Mouse (Mus musculus) heart, postnatal 0 days (tissue): ENCODE measurements around the gene Klhl5. TPM values are rescaled to one million over a fixed set of nuclear protein-coding genes. Genes with fewer than 3 reads are reported as not detected.
A peak's percentile ranks its signal among the peaks of the same experiment; 100 is the strongest.

Experiments used
- ATAC-seq: fragments of 200-750 bp; cut with Nextera tagmentation; 2 replicates; pipeline ENCODE4 v1.8.0; 2017; ENCODE audit warnings: low read depth, moderate number of reproducible peaks, moderate library complexity; ENCODE audit not compliant: insufficient read depth
- DNase-seq: peaks from one replicate; pipeline ENCODE4 v3.0.0-alpha.2; 2016; ENCODE audit warnings: low spot score
- H3K27ac ChIP-seq: fragments of 300-500 bp; sonication (generic); 2 replicates; pipeline ENCODE4 v1.5.1; 2014; ENCODE audit warnings: low read depth, mild to moderate bottlenecking
- H3K27me3 ChIP-seq: fragments of 300-500 bp; sonication (generic); 2 replicates; pipeline ENCODE4 v1.6.1; 2014; ENCODE audit warnings: low read length, mixed read lengths; ENCODE audit not compliant: control insufficient read depth, insufficient read depth
- H3K36me3 ChIP-seq: fragments of 300-500 bp; sonication (generic); replicated peaks from 2 replicates; pipeline ENCODE4 v1.6.1; 2014; ENCODE audit warnings: low read length, mixed read lengths; ENCODE audit not compliant: control insufficient read depth, insufficient read depth
- H3K4me1 ChIP-seq: fragments of 300-500 bp; sonication (generic); 2 replicates; pipeline ENCODE4 v1.6.1; 2014; ENCODE audit warnings: antibody characterized with exemption; ENCODE audit not compliant: control insufficient read depth, insufficient read depth
- H3K4me2 ChIP-seq: fragments of 300-500 bp; sonication (generic); 2 replicates; pipeline ENCODE4 v1.6.1; 2014; ENCODE audit warnings: low read depth, mild to moderate bottlenecking, low read length, moderate library complexity
- H3K4me3 ChIP-seq: fragments of 300-500 bp; sonication (generic); 2 replicates; pipeline ENCODE4 v1.5.1; 2014; ENCODE audit warnings: low read depth, low read length
- H3K9ac ChIP-seq: fragments of 300-500 bp; sonication (generic); replicated peaks from 2 replicates; pipeline ENCODE4 v1.6.1; 2014; ENCODE audit warnings: low read depth, low read length, mixed read lengths
- H3K9me3 ChIP-seq: fragments of 300-500 bp; sonication (generic); replicated peaks from 2 replicates; pipeline ENCODE4 v1.6.1; 2016; ENCODE audit warnings: low read length; ENCODE audit not compliant: control insufficient read depth
- CTCF ChIP-seq: IDR thresholded peaks from 2 replicates; pipeline ENCODE4 v1.5.1; 2016; ENCODE audit warnings: antibody characterized with exemption, control low read depth, low read depth
- EP300 ChIP-seq: IDR thresholded peaks from 2 replicates; pipeline ENCODE4 v1.6.1; 2016; ENCODE audit warnings: antibody characterized with exemption, low read depth
- WGBS: fragments of 180-500 bp; shearing (Covaris S2); extraction: QIAGEN DNeasy Blood & Tissue Kit; methylation state at CpG from one replicate; pipeline ENCODE4 v1.1.7; 2014; 5-methylcytosine and 5-hydroxymethylcytosine counted together
- polyA plus RNA-seq: library from polyadenylated mRNA; unstranded; fragments of >200 nt; fragmentation: Nextera tagmentation; extraction: Ambion mirVana; gene quantifications from 2 replicates; pipeline ENCODE4 v1.2.1, GENCODE M21; 2015
- total RNA-seq: library from RNA; depleted of rRNA; stranded (reverse); fragments of >200 nt; gene quantifications from 2 replicates; pipeline ENCODE4 v1.2.3, GENCODE M21; 2014; ENCODE audit warnings: low replicate concordance; rRNA removed

Gene Klhl5
- total RNA-seq = 7.9 and 10.0 TPM in 2 replicates
- 9.7 and 10.1 TPM in 2 replicates for polyA plus RNA-seq

GRCm38 (mm10) chr5:65106876-65107772 lies at the start of gene Klhl5:
Gene Klhl5 (plus strand): TSS chr5:65107539.
- peak within 1 kb of the TSS; percentile 98 for H3K4me3 ChIP-seq
- H3K9me3 ChIP-seq = no peaks in the 10 kb centered on the region
- 4% methylated on average over 41 of the region's 56 CpGs for WGBS
- DNase-seq (peak; percentile 84), ATAC-seq (peak; percentile 96)
- peak within 1 kb of the TSS; percentile 96 for H3K9ac ChIP-seq
- H3K4me1 ChIP-seq = peaks cover 7% of the 10 kb centered on the region
- peak within 1 kb of the TSS; percentile 90 for H3K27ac ChIP-seq
- TF ChIP-seq EP300 (no peak), CTCF (no peak)
- H3K36me3 ChIP-seq = no peaks in the 10 kb centered on the region
- H3K4me2 ChIP-seq = peak within 1 kb of the TSS; percentile 97
- H3K27me3 ChIP-seq = no peaks in the 10 kb centered on the region

GRCm38 (mm10) chr5:65057596-65057995 lies 49.7 kb upstream of the Klhl5 start:
- TF ChIP-seq CTCF = no peak
- no peak for TF ChIP-seq EP300
- DNase-seq (no peak), ATAC-seq (no peak)
- 89% methylated on average over 6 of the region's 6 CpGs for WGBS
- Histone ChIP-seq H3K4me1 (no peaks in the 10 kb centered on the region), H3K27ac (no peak overlapping the region), H3K27me3 (no peaks in the 10 kb centered on the region), H3K36me3 (no peaks in the 10 kb centered on the region), H3K9ac (no peak overlapping the region), H3K9me3 (no peaks in the 10 kb centered on the region), H3K4me3 (no peak overlapping the region), H3K4me2 (no peak overlapping the region)

GRCm38 (mm10) chr5:65059806-65060205 lies 47.5 kb upstream of the Klhl5 start:
- Histone ChIP-seq H3K9me3 (no peaks in the 10 kb centered on the region), H3K4me3 (no peak overlapping the region), H3K4me2 (no peak overlapping the region), H3K9ac (no peak overlapping the region), H3K4me1 (no peaks in the 10 kb centered on the region), H3K27ac (no peak overlapping the region), H3K36me3 (no peaks in the 10 kb centered on the region), H3K27me3 (no peaks in the 10 kb centered on the region)
- ATAC-seq = no peak
- TF ChIP-seq CTCF (no peak), EP300 (no peak)
- no peak for DNase-seq
- 74% methylated on average over 2 of the region's 2 CpGs for WGBS

GRCm38 (mm10) chr5:65062236-65062635 lies 45.1 kb upstream of the Klhl5 start:
- Histone ChIP-seq H3K4me1 (no peaks in the 10 kb centered on the region), H3K9ac (no peak overlapping the region), H3K36me3 (no peaks in the 10 kb centered on the region), H3K27me3 (no peaks in the 10 kb centered on the region), H3K27ac (no peak overlapping the region), H3K9me3 (no peaks in the 10 kb centered on the region), H3K4me2 (no peak overlapping the region), H3K4me3 (no peak overlapping the region)
- no peak for ATAC-seq
- DNase-seq = no peak
- TF ChIP-seq EP300 (no peak), CTCF (no peak)
- 85% methylated on average over 4 of the region's 4 CpGs for WGBS

- no peak overlapping the region for H3K9ac ChIP-seq
- no peak overlapping the region for H3K4me3 ChIP-seq
- H3K4me2 ChIP-seq = no peak overlapping the region
- no peaks in the 10 kb centered on the region for H3K4me1 ChIP-seq
- H3K27me3 ChIP-seq = no peaks in the 10 kb centered on the region
- WGBS = 75% methylated on average over 2 of the region's 2 CpGs
- H3K9me3 ChIP-seq = no peaks in the 10 kb centered on the region
- ATAC-seq (no peak), DNase-seq (no peak)
- TF ChIP-seq CTCF (no peak), EP300 (no peak)
- no peak overlapping the region for H3K27ac ChIP-seq
- no peaks in the 10 kb centered on the region for H3K36me3 ChIP-seq
Measured at GRCm38 (mm10) chr5:65063266-65063665, 44.1 kb upstream of the Klhl5 start.
